Mouse (Mus musculus): ENCODE measurements around the gene Ddi2.

The Ddi2 gene

GRCm38 (mm10) chr4:141738015-141738414 is 14.8 kb upstream of the Ddi2 start:
- no peak for DNase-seq

DNA sequence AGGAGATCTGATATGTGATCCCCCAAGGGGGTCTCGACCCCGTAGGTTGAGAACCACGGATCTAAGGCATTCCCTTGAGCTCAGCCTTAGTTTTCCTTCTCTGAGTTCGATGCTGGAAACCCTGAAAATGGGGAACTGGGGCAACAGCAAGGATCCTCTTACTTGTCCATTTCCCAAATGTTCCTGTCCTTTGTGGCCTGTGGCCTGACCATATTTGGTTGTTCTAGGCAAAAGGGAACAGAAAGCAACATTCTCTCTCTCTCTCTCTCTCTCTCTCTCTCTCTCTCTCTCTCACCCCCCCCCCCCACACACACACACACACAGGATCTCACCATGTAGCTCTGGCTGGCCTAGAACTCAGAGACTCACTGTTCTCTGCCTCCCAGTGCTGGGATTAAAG is 13.6 kb upstream of the Ddi2 start:
- no peak for DNase-seq

GRCm38 (mm10) chr4:141735206-141735560 is 12.0 kb upstream of the Ddi2 start:
- no peak for DNase-seq

GRCm38 (mm10) chr4:141734446-141735205 is 11.4 kb upstream of the Ddi2 start:
- peak; percentile 93 to 94 for DNase-seq

GRCm38 (mm10) chr4:141731766-141732165 is 8.5 kb upstream of the Ddi2 start:
- no peak for DNase-seq

- no peak for DNase-seq
Observed at GRCm38 (mm10) chr4:141730401-141730800, 7.2 kb upstream of the Ddi2 start.

- no peak for DNase-seq
Observed at GRCm38 (mm10) chr4:141729266-141729665, 6.0 kb upstream of the Ddi2 start.

DNA sequence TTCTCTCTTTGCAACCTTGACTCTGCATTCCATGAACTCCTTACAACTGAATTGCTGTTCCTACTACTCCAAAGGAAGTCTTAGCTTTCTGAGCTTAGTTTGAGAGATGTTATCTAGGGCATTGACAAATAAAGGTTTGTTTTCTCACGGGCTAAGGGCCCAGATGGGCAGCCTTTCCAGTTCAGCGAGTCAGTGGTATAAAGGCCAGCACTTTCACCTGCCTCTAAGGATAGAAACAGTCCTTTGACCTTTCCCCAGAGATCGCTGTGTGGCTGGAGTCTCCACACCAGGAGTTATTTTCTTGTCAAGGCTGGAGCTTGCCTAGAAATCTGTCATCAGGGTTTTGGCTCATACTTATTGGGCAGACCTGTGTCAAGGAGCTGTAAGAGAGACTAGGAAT is 2.5 kb upstream of the Ddi2 start:
- DNase-seq, result no peak

DNA sequence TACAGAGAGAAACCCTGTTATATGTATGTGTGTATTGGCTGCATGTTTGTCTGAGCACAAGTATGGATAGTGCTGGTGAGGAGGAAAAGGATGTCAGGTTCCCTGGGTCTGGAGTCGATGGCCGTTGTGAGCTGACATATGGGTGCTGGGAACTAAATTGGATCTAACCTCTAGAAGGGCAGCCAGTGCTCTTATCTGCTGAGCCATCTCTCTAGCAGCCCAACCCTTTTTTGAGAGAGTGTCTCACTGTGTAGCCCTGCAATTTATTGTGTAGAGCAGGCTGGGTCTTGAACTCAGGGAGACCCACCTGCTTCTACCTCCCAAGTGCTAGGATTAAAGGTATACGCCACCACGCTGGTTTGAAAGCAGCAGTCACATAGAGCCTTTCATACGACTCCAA is 2.1 kb upstream of the Ddi2 start:
- no peak for DNase-seq

DNA sequence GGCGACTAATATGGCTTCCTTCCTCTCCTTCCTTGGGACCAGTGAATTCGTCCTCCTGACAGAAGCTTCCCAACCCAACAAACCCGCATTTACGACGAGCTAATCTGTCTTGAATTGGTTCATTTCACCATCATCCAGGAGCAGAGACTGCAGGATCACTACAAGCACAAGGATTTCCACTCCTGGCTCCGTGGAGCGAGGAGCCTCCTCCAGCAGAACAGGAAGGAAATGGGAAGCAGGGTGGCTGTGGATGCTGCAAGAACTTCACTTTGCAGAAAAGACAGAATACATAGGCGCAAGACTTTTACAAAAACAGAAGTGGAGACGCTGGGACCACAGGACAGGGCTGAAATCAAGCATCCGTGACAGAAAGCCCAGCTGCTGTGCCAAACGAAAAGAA is 1.4 kb upstream of the Ddi2 start:
- no peak for DNase-seq

DNA sequence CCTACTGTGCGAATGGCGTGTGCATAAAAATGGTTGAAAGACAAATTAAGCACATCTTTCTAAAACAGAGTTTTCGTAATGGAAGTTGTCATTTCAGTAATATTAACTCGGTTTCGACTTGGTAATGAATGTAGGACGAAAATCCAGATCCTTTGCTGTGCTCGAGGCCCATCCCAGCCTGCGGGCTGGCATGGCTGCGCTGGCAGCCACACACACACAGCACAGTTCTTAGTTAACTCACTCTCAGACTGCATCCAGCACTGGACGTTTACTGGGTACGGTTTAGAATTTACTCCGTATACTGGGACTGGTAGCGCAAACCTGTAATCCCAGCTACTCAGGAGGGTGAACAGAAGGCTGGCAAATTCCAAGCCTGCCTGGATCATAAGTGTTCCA is 452 bp upstream of the Ddi2 start:
- no peak for DNase-seq

- no peak for DNase-seq
Observed at GRCm38 (mm10) chr4:141721961-141722360, 1.3 kb downstream of the Ddi2 start.

DNA sequence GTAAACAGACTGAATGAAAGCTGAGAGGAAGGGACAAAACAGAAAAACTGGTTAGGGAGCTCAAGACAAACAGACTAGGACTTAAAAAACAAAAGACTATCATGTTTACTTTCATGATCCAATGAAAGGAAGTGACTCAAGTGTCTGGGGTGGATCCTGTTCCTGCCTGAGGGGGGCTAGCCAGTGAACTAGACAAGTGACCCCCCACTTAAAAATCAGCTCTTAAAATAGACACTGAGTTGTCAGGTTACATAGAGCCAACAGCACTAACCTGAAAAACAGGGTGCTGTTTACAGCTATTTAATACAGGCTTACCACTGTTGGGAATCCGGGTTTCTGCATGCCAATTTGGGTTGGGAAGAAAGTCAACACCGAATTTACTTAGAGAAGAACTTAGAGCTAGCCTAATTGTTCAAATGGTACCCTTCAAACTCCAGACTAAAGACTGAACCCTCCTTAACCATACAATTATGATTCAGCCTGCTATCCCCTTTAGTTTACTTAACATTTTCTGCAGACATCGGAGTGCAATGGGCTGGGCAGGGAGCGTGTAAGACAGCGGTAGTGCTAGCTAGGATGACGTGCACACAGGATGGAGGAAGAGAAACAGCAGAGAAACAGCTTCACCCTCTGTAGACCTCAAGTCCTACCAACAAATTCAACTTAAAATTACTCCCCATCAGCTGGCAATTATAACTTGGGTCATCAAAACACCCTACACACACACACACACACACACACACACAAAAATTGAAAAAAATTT is 2.3 kb downstream of the Ddi2 start:
- DNase-seq, result no peak

GRCm38 (mm10) chr4:141719304-141719703 is 3.9 kb downstream of the Ddi2 start:
- no peak for DNase-seq

- no peak for DNase-seq
Observed at GRCm38 (mm10) chr4:141717633-141718032, 5.6 kb downstream of the Ddi2 start.

DNA sequence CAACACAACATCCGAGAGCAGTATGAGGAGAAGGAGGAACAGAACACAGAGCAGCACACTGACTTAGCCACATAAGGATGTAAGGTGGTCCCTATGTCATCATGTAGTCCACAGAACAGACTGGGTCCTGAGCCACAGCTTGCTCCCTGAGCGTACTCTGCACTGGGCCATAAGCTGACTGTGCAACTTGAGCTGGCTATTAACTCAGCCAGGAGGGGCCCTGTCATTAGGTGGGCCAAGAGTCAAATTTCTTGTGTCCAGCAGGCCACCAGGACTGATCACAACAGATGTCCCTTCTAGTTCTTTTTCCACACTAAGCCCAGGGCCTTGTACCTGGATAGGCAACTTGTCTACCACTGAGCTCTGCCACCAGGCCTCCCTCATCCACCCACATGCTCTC is 8.2 kb downstream of the Ddi2 start:
- no peak for DNase-seq

GRCm38 (mm10) chr4:141713598-141714142 is 9.5 kb downstream of the Ddi2 start:
- no peak for DNase-seq

DNA sequence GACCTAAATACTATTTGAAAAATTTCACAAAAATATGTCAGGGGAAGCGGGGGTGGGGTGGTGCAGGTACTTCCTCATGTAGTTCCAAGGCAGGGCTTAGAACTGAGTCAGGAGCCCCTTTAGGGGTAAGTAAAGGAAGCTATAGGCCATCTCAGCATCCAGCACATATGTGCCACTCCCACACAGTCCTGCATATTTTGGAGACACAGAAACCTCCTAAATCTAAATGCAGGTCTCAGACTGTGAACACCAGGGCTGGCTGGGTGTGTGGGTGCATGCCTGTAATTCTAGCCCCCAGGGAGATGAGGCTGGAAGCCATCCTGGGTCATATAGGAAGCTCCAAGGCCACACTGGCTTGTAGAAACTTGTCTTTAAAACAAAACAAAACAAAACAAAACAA is 12.0 kb downstream of the Ddi2 start:
- no peak for DNase-seq

GRCm38 (mm10) chr4:141708971-141709370 is 14.2 kb downstream of the Ddi2 start:
- DNase-seq, result no peak

DNA sequence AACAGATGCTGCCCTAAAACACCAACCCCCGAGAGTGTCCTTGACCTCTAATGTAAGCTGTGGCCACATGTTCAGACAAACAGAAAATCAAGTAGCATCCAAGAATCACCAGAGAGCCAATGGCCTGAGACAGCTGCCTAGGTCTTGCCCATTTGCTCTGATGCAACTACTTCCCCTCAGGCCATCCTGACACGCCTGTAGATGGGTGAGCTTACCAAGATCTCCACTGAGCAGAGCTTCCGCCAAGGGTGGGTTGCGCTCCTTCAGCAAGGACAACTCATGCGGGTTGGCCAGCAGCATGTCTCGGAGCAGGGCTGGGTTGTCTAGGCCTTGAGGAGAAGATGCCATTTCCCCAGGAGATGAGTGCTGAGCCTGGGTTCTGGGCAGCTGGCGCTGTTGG is 15.2 kb downstream of the Ddi2 start:
- no peak for DNase-seq

DNA sequence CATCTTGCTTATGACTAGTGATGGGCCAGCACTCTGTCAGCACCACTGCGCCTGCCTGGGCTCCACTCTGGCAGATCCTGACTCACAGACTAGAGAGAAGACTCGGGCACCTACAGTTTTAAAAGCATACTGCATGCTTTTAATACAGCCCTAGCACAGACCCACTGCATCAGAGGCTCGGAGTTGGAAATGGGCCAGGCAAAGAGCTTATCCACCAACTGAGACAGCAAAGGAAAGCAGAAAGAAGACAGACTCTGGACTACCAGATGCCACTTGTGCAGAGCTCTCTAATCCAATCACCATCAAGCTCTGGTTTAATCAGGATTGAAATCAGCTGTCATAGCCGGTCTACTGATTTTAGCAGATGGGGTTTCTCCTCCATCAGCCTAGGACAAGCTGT is 17.9 kb downstream of the Ddi2 start:
- no peak for DNase-seq

GRCm38 (mm10) chr4:141704625-141705024 is 18.6 kb downstream of the Ddi2 start:
- no peak for DNase-seq

DNA sequence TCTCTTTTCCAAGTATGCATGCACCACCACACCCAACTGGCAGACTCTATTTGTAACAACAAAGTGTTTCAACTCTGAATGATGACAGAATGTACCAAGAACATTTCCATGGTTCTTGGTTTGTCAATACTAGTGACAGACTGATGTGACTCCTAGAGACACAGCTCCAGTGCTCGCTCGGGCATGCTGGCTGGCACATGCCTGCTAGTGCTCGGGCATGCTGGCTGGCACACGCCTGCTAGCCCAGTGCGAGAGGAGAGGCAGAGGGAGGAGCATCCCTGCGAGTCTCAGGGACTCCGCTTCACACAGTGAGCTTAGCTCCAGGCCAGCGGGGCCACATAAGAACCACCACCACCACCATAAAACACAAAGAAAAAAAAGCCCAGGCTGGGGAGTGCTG is 28.5 kb downstream of the Ddi2 start:
- DNase-seq, result no peak

DNA sequence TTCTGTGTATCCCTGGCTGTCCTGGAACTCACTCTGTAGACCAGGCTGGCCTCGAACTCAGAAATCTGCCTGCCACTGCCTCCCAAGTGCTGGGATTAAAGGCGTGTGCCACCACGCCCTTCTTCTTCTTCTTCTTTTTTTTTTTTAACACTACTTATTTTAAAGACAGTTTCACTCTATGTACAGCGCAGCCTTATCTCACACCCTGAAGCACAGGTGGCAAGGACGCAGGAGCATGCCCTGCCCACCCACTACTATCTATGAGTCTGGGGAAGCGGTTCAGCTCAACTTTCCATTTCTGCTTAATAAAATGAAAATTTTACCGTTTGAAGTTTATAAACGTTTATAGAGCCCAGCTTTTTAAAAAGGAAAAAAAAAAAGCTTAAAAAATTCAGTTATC is 34.7 kb downstream of the Ddi2 start:
- DNase-seq, result no peak

Data from cerebellum, adult 18-20 months (tissue).